Mouse (Mus musculus): ENCODE measurements around the gene Gtf2ird2.

Gtf2ird2 gene

GRCm38 (mm10) chr5:134234205-134234604 is 50.4 kb downstream of the Gtf2ird2 start:
- no peak for DNase-seq (ENCODE audit: low spot score in 2 of 2)

- DNase-seq (ENCODE audit: low spot score in 2 of 2): peak in 1 of 2 experiments; percentile 55
Measured at GRCm38 (mm10) chr5:134235111-134235510, 51.3 kb downstream of the Gtf2ird2 start.

- DNase-seq (ENCODE audit: low spot score in 2 of 2): no peak
Measured at GRCm38 (mm10) chr5:134236241-134236640, 52.4 kb downstream of the Gtf2ird2 start.

- DNase-seq (ENCODE audit: low spot score in 2 of 2): no peak
Measured at GRCm38 (mm10) chr5:134236796-134237195, 53.0 kb downstream of the Gtf2ird2 start.

- DNase-seq (ENCODE audit: low spot score in 2 of 2): no peak
Measured at GRCm38 (mm10) chr5:134237508-134237907, 53.7 kb downstream of the Gtf2ird2 start.

GRCm38 (mm10) chr5:134237936-134238760 is 54.3 kb downstream of the Gtf2ird2 start:
- no peak for DNase-seq (ENCODE audit: low spot score in 2 of 2)

GRCm38 (mm10) chr5:134241831-134242230 is 58.0 kb downstream of the Gtf2ird2 start:
- no peak for DNase-seq (ENCODE audit: low spot score in 2 of 2)

- no peak for DNase-seq (ENCODE audit: low spot score in 2 of 2)
Measured at GRCm38 (mm10) chr5:134243661-134244436, 60.0 kb downstream of the Gtf2ird2 start.

GRCm38 (mm10) chr5:134244890-134245289 is 61.1 kb downstream of the Gtf2ird2 start:
- no peak for DNase-seq (ENCODE audit: low spot score in 2 of 2)

- DNase-seq (ENCODE audit: low spot score in 2 of 2): no peak
Measured at GRCm38 (mm10) chr5:134246146-134246545, 62.3 kb downstream of the Gtf2ird2 start.

- no peak for DNase-seq (ENCODE audit: low spot score in 2 of 2)
Measured at GRCm38 (mm10) chr5:134248608-134249244, 64.9 kb downstream of the Gtf2ird2 start.

- DNase-seq (ENCODE audit: low spot score in 2 of 2): no peak
Measured at GRCm38 (mm10) chr5:134249245-134249649, 65.4 kb downstream of the Gtf2ird2 start.

GRCm38 (mm10) chr5:134250601-134251000 is 66.8 kb downstream of the Gtf2ird2 start:
- DNase-seq (ENCODE audit: low spot score in 2 of 2): no peak

GRCm38 (mm10) chr5:134251083-134251482 is 67.3 kb downstream of the Gtf2ird2 start:
- no peak for DNase-seq (ENCODE audit: low spot score in 2 of 2)

- DNase-seq (ENCODE audit: low spot score in 2 of 2): no peak
Measured at GRCm38 (mm10) chr5:134253806-134254205, 70.0 kb downstream of the Gtf2ird2 start.

GRCm38 (mm10) chr5:134255294-134255693 is 71.5 kb downstream of the Gtf2ird2 start:
- DNase-seq (ENCODE audit: low spot score in 2 of 2): no peak

- DNase-seq (ENCODE audit: low spot score in 2 of 2): no peak
Measured at GRCm38 (mm10) chr5:134257349-134258031, 73.7 kb downstream of the Gtf2ird2 start.

GRCm38 (mm10) chr5:134258395-134258794 is 74.6 kb downstream of the Gtf2ird2 start:
- no peak for DNase-seq (ENCODE audit: low spot score in 2 of 2)

GRCm38 (mm10) chr5:134258934-134259333 is 75.1 kb downstream of the Gtf2ird2 start:
- no peak for DNase-seq (ENCODE audit: low spot score in 2 of 2)

GRCm38 (mm10) chr5:134260001-134260636 is 76.3 kb downstream of the Gtf2ird2 start:
- no peak for DNase-seq (ENCODE audit: low spot score in 2 of 2)

GRCm38 (mm10) chr5:134265890-134266289 is 82.1 kb downstream of the Gtf2ird2 start:
- no peak for DNase-seq (ENCODE audit: low spot score in 2 of 2)

Measured in frontal cortex, postnatal 14 days (tissue).